Mouse (Mus musculus) adrenal gland (tissue): ENCODE data around the gene Galntl5.

ENCODE experiments used
- microRNA-seq, 2 experiments: library from miRNA; unstranded; fragments of <30 nt; microRNA quantifications; one replicate each; pipeline ENCODE4; 2019

Gene Galntl5

Small RNAs within 50 kb of the gene (microRNA-seq; reads per million reads assigned to microRNA genes)
- 0 to 0.11 reads per million in 2 experiments for gene Gm26051
